Mouse (Mus musculus): ENCODE measurements around the gene Mrpl17. TPM values are rescaled to one million over a fixed set of nuclear protein-coding genes. Genes with fewer than 3 reads are reported as not detected.

Mrpl17 gene
- polyA plus RNA-seq (2015; fragmentation: Nextera tagmentation; extraction: Ambion mirVana) = 234 and 242 TPM in 2 replicates

GRCm38 (mm10) chr7:105810877-105811489 lies at the start of gene Mrpl17:
Mrpl17 (minus strand) TSS chr7:105811099.

GRCm38 (mm10) chr7:105787285-105788140 lies 23.4 kb downstream of the Mrpl17 start, which contains the start of gene Dchs1:
Dchs1 (minus strand) TSS chr7:105787654.

Other genes with a start within 250 kb of the Mrpl17 start
- gene Apbb1, start 229.4 kb downstream of the Mrpl17 start, polyA plus RNA-seq (2015; fragmentation: Nextera tagmentation; extraction: Ambion mirVana) = 260 and 295 TPM in 2 replicates
- 0.19 TPM in 1 of 2 replicates, not detected in the other for gene Hpx, start 211.0 kb downstream of the Mrpl17 start, polyA plus RNA-seq (2015; fragmentation: Nextera tagmentation; extraction: Ambion mirVana)
- 95.8 and 110 TPM in 2 replicates for gene Trim3, start 177.5 kb downstream of the Mrpl17 start, polyA plus RNA-seq (2015; fragmentation: Nextera tagmentation; extraction: Ambion mirVana)
- gene Timm10b, start 171.0 kb downstream of the Mrpl17 start, polyA plus RNA-seq (2015; fragmentation: Nextera tagmentation; extraction: Ambion mirVana) = 229 and 231 TPM in 2 replicates
- 75.6 and 81.8 TPM in 2 replicates for gene Arfip2, start 170.7 kb downstream of the Mrpl17 start, polyA plus RNA-seq (2015; fragmentation: Nextera tagmentation; extraction: Ambion mirVana)
- gene Gm45799, start 170.5 kb downstream of the Mrpl17 start, polyA plus RNA-seq (2015; fragmentation: Nextera tagmentation; extraction: Ambion mirVana) = 18.2 and 25.6 TPM in 2 replicates
- gene Dnhd1, start 160.3 kb downstream of the Mrpl17 start, polyA plus RNA-seq (2015; fragmentation: Nextera tagmentation; extraction: Ambion mirVana) = 1.5 and 1.7 TPM in 2 replicates
- gene Ilk, start 74.5 kb downstream of the Mrpl17 start, polyA plus RNA-seq (2015; fragmentation: Nextera tagmentation; extraction: Ambion mirVana) = 181 and 191 TPM in 2 replicates
- 19.3 and 20.0 TPM in 2 replicates for gene Rrp8, start 73.7 kb downstream of the Mrpl17 start, polyA plus RNA-seq (2015; fragmentation: Nextera tagmentation; extraction: Ambion mirVana)
- 129 and 156 TPM in 2 replicates for gene Taf10, start 66.7 kb downstream of the Mrpl17 start, polyA plus RNA-seq (2015; fragmentation: Nextera tagmentation; extraction: Ambion mirVana)
- gene Tpp1, start 58.9 kb downstream of the Mrpl17 start, polyA plus RNA-seq (2015; fragmentation: Nextera tagmentation; extraction: Ambion mirVana) = 54.2 and 63.4 TPM in 2 replicates
- 5.9 and 7.6 TPM in 2 replicates for gene Dchs1, start 23.4 kb downstream of the Mrpl17 start, polyA plus RNA-seq (2015; fragmentation: Nextera tagmentation; extraction: Ambion mirVana)
- 0.47 TPM in 1 of 2 replicates, not detected in the other for gene Gm4070, start 142.9 kb upstream of the Mrpl17 start, polyA plus RNA-seq (2015; fragmentation: Nextera tagmentation; extraction: Ambion mirVana)

All from neural tube, postnatal 0 days (tissue).